Mouse (Mus musculus) ES-Bruce4 (cell line): ENCODE results near the gene Bcl2.

Experiments used
- EP300 ChIP-seq: IDR thresholded peaks from 2 replicates; pipeline ENCODE4 v1.6.1; 2011; ENCODE audit warnings: low read depth, low read length; ENCODE audit not compliant: insufficient read depth
- POLR2A ChIP-seq: IDR thresholded peaks from one replicate; pipeline ENCODE4 v1.8.1; 2011; ENCODE audit warnings: low read length; ENCODE audit not compliant: insufficient read depth

GRCm38 (mm10) chr1:106579768-106580167 lies 134.3 kb downstream of the Bcl2 start:
- TF ChIP-seq POLR2A (no peak), EP300 (no peak)
